8 mouse cellular contexts compared by ENCODE assay signal in the genomic region with DNA sequence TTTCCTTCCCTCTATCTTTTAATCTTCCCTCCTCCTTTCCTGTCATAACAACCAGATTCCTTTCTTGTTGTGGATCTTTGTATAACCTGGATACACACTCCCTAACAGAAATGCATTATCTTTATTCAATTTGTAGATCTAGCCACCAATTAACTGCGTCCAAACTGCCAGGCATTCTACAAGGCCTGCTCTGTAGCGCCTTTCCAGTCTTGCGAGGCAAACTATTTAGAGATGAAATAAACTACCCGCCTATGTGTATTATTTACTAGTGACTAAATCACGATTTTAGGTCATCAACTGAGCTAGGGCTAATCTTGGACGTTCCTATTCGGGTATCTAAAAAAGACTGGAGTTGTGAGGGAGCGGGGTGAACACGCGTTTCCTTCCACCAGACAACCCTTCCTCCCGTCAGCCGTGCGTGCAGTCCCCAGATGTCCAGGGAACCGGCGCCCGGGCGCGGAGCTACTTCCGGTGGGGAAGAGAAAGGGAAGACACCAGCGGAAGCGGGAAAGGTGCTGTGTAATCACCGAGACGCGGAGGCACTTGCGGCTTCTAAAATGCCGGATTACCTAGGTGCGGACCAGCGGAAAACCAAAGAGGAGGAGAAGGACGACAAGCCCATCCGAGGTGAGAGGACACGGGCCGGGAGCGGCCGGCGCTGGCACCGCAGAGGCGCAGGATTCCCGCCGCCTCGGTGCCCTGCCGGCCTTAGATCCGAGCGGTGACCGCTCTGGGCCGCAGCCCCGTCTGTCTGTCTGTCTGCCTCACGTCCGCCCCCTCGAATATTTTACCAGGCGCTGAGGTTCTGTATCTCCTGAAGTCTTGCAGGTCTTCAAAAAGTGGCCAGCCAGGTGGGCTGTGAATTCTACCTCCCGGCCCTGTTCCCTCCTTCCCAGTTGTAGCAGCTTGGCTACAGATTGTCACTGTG. TPM values are rescaled to one million over a fixed set of nuclear protein-coding genes. Genes with fewer than 3 reads are reported as not detected.
A peak's percentile ranks its signal among the peaks of the same experiment; 100 is the strongest.
DNase-seq lines count a peak whose midpoint lies in the region; ATAC-seq and TF ChIP-seq lines count a peak whose summit lies in the region.

No protein-coding gene starts in this region.

- H3K4me2 ChIP-seq in hindbrain, embryonic 13.5 days, result peak overlapping the region; percentile 70

- DNase-seq in Patski (ENCODE audit: low read depth, low spot score), result peak; percentile 73
- peak; percentile 96 for DNase-seq in cerebellum, postnatal 14 days
- DNase-seq in frontal cortex, postnatal 14 days (ENCODE audit: low spot score in 2 of 2), result peak; percentile 84 to 89
- DNase-seq in layer of hippocampus, postnatal 25 days (ENCODE audit: extremely low spot score in 1 of 2, low spot score in 1 of 2), result peak; percentile 92 to 94
- peak; percentile 93 for DNase-seq in lung, postnatal 25 days (ENCODE audit: low spot score)
- peak; percentile 92 for DNase-seq in retina, embryonic 14.5 days (ENCODE audit: low spot score)
- DNase-seq in thymus, postnatal 4 days, result peak; percentile 93

- in situ Hi-C loops in Patski (cut with MboI; ENCODE audit: low pct_unique_long_range_greater_than_20kb), result no loop called here

- POLR2A ChIA-PET in Patski (lab: Charles Lee), result no interaction called here

- peaks cover 14% of the 10 kb centered on the region for H3K36me3 ChIP-seq in hindbrain, embryonic 13.5 days

- ATAC-seq in Patski, result peak; percentile 88
- ATAC-seq in hindbrain, embryonic 13.5 days (ENCODE audit: low FRiP score), result peak; percentile 81

- CTCF ChIA-PET in Patski (lab: Charles Lee), result interaction anchor here (1.1 kb wide), 1 partner anchor 13 kb away, joined by 3 read pairs; no protein-coding TSS in a partner anchor

- peak overlapping the region; percentile 93 for H3K4me3 ChIP-seq in hindbrain, embryonic 13.5 days

- peak overlapping the region; percentile 93 for H3K9ac ChIP-seq in hindbrain, embryonic 13.5 days

- no peaks in the 10 kb centered on the region for H3K9me3 ChIP-seq in hindbrain, embryonic 13.5 days

- WGBS in hindbrain, embryonic 13.5 days, result 3% methylated on average over 49 of the region's 51 CpGs

- peak overlapping the region; percentile 90 for H3K27ac ChIP-seq in hindbrain, embryonic 13.5 days

- peaks cover 37% of the 10 kb centered on the region for H3K4me1 ChIP-seq in hindbrain, embryonic 13.5 days (replicated peaks)

- H3K27me3 ChIP-seq in Patski, result no peaks in the 10 kb centered on the region
- H3K27me3 ChIP-seq in hindbrain, embryonic 13.5 days, result no peaks in the 10 kb centered on the region

- TF ChIP-seq CTCF in Patski (IDR thresholded peaks at IDR 0.05), result no peak

RNA-seq across cellular contexts. Expression of gene Psmc2, which starts 1.4 kb away (rescaled TPM):
- 173 TPM for polyA plus RNA-seq in Patski (2021)
- 195 and 198 TPM in 2 replicates for polyA plus RNA-seq in hindbrain, embryonic 13.5 days (2015; fragmentation: Nextera tagmentation; extraction: Ambion mirVana)
- total RNA-seq in layer of hippocampus, postnatal 25 days (2021), result 100 to 1,000 TPM; 112 to 126 TPM

RNA-seq across cellular contexts. Expression of gene Dnajc2, which starts 1.5 kb away (rescaled TPM):
- 67.5 TPM for polyA plus RNA-seq in Patski (2021)
- polyA plus RNA-seq in hindbrain, embryonic 13.5 days (2015; fragmentation: Nextera tagmentation; extraction: Ambion mirVana), result 74.0 and 81.0 TPM in 2 replicates
- 10 to 100 TPM; 26.2 to 33.3 TPM for total RNA-seq in layer of hippocampus, postnatal 25 days (2021)

RNA-seq across cellular contexts. Expression of gene Pmpcb, which starts 49.6 kb away (rescaled TPM):
- 178 TPM for polyA plus RNA-seq in Patski (2021)
- 79.5 and 81.3 TPM in 2 replicates for polyA plus RNA-seq in hindbrain, embryonic 13.5 days (2015; fragmentation: Nextera tagmentation; extraction: Ambion mirVana)
- 10 to 100 TPM; 70.7 to 75.8 TPM for total RNA-seq in layer of hippocampus, postnatal 25 days (2021)

Comparison
In these comparisons a context has a peak if more than half of its experiments do, and no peak if none do; other contexts are left out.
1. Peak in every context shown above with its lines: DNase-seq, ATAC-seq, H3K4me3 ChIP-seq and H3K27ac ChIP-seq.